Mouse (Mus musculus) left cerebral cortex, adult 8-10 months (tissue): ENCODE measurements around the gene Thop1. TPM values are rescaled to one million over a fixed set of nuclear protein-coding genes. Genes with fewer than 3 reads are reported as not detected.
"Not testable (repeated sequence)": the region's sequence is repeated elsewhere in the genome, so short reads cannot be mapped to it uniquely, and the experiment has no call there.

Source experiments
- DNase-seq, 2 experiments: peaks; one replicate each; pipeline ENCODE4 v3.0.0; 2022; ENCODE audit warnings: low spot score in 2 of 2
- total RNA-seq, 4 experiments: library from RNA; stranded (reverse); gene quantifications; 2 replicates each; pipeline ENCODE4 v1.2.4; 2022

Thop1 gene
- total RNA-seq: 10 to 100 TPM; 37.2 to 47.4 (median 43.3) TPM

GRCm38 (mm10) chr10:81069836-81070235 is at the start of gene Thop1:
TSS of gene Thop1 (plus strand) at chr10:81070035.
- DNase-seq: peak; percentile 85 to 98

GRCm38 (mm10) chr10:81020207-81020606 is 49.6 kb upstream of the Thop1 start:
- no peak for DNase-seq

- DNase-seq: no peak
These were observed 48.2 kb upstream of the Thop1 start for GRCm38 (mm10) chr10:81021547-81022110.

GRCm38 (mm10) chr10:81022744-81023143 is 47.1 kb upstream of the Thop1 start:
- no peak for DNase-seq

- DNase-seq: no peak
These were observed 45.4 kb upstream of the Thop1 start for GRCm38 (mm10) chr10:81024346-81024937.

- no peak for DNase-seq
These were observed 44.7 kb upstream of the Thop1 start for GRCm38 (mm10) chr10:81025047-81025621.

- DNase-seq: no peak
These were observed 44.1 kb upstream of the Thop1 start, which contains the start of gene Diras1 for GRCm38 (mm10) chr10:81025639-81026275. TSS of gene Diras1 (minus strand) at chr10:81025662.

GRCm38 (mm10) chr10:81026857-81027256 is 43.0 kb upstream of the Thop1 start:
- DNase-seq: no peak

- no peak for DNase-seq
These were observed 42.5 kb upstream of the Thop1 start for GRCm38 (mm10) chr10:81027331-81027730.

- DNase-seq: no peak
These were observed 41.6 kb upstream of the Thop1 start for GRCm38 (mm10) chr10:81028219-81028618.

GRCm38 (mm10) chr10:81029031-81029430 is 40.8 kb upstream of the Thop1 start:
- DNase-seq: no peak

- no peak for DNase-seq
These were observed 36.2 kb upstream of the Thop1 start for GRCm38 (mm10) chr10:81033586-81033985.

- DNase-seq: no peak
These were observed 33.6 kb upstream of the Thop1 start for GRCm38 (mm10) chr10:81036251-81036650.

GRCm38 (mm10) chr10:81036988-81037580 is 32.8 kb upstream of the Thop1 start, which contains the start of gene Slc39a3:
TSS of gene Slc39a3 (minus strand) at chr10:81037426.
- peak; percentile 97 to 100 for DNase-seq

GRCm38 (mm10) chr10:81041458-81042175 is 28.2 kb upstream of the Thop1 start:
- DNase-seq: peak in 1 of 2 experiments; percentile 72

- not testable (repeated sequence) for DNase-seq
These were observed 24.6 kb upstream of the Thop1 start for GRCm38 (mm10) chr10:81045246-81045645.

GRCm38 (mm10) chr10:81050645-81051044 is 19.2 kb upstream of the Thop1 start:
- no peak for DNase-seq

- no peak for DNase-seq
These were observed 18.7 kb upstream of the Thop1 start for GRCm38 (mm10) chr10:81051133-81051532.

- no peak for DNase-seq
These were observed 17.3 kb upstream of the Thop1 start for GRCm38 (mm10) chr10:81052577-81052976.

GRCm38 (mm10) chr10:81055169-81055568 is 14.7 kb upstream of the Thop1 start:
- DNase-seq: no peak

- DNase-seq: not testable (repeated sequence)
These were observed 14.0 kb upstream of the Thop1 start for GRCm38 (mm10) chr10:81055802-81056340.
